Mouse (Mus musculus): ENCODE data around the gene Bmp7. TPM values are rescaled to one million over a fixed set of nuclear protein-coding genes. Genes with fewer than 3 reads are reported as not detected.

Bmp7 gene
- polyA plus RNA-seq, 1 experiment from 2014 or later: 1.1 TPM

DNA sequence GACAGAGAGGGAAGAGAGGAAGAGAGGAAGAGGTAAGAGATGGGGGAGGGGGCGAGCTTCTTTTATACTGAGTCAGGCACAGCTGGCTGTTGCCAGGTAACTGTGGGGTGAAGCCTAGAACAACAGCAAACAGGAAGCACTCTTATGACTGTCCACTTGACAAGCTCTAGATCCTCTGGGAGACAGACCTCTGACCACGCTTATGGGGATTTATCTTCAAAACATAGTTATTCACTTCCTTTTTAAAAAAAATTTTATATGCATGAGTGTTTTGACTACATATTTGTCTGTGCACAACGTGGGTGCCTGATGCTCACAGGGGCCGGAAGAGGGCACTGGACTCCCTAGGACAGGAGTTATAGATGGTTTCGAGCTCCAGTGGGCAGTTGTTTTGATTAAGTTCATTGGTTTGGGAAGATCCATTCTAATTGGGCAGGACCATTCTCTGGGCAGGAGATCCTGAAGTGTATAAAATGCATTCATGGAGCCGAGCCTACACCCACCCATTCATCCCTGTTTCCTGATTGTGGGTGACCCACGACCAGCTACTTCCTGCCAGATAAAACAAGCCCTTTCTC is 36.6 kb upstream of the Bmp7 start:
- WGBS: 19% methylated on average over 7 of the region's 7 CpGs

DNA sequence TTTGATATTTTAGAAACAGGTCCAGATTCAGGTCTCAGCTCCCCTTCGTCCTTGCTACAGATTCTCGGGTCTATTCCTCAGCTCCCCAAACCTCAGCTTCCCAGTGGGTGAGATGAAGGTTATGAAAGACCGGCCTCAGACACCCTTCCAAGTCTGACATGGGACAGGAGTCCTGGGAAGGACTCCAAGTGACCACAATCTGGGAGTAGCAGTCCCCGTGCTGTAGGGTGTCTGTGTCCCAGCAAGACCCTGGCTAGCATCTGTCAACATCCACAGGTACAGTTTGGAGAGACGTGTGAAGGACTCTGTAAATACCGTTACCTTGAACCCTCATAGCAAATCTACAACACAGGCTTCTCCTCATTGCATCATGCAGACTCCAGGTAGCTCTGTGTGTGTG is 35.0 kb upstream of the Bmp7 start:
- TF ChIP-seq EP300 (IDR thresholded peaks at IDR 0.05) (no peak), CTCF (IDR thresholded peaks at IDR 0.05) (no peak)
- WGBS: 70% methylated on average over 6 of the region's 6 CpGs

More for the DNA sequence above, 36.6 kb upstream of the Bmp7 start:
- H3K4me2 ChIP-seq (replicated peaks; ENCODE audit: low read depth, low read length): no peak overlapping the region
- H3K27ac ChIP-seq (ENCODE audit: low read length): no peak overlapping the region
- H3K9me3 ChIP-seq (ENCODE audit: low read length): no peaks in the 10 kb centered on the region
- no peaks in the 10 kb centered on the region for H3K4me1 ChIP-seq (ENCODE audit: insufficient read depth, low read depth, low read length)
- TF ChIP-seq EP300 (IDR thresholded peaks at IDR 0.05) (no peak), CTCF (IDR thresholded peaks at IDR 0.05) (no peak)
- no peak overlapping the region for H3K9ac ChIP-seq (replicated peaks; ENCODE audit: low read depth)
- no peak for DNase-seq (ENCODE audit: low spot score)
- H3K36me3 ChIP-seq (ENCODE audit: insufficient read depth, low read length): no peaks in the 10 kb centered on the region
- H3K27me3 ChIP-seq (replicated peaks; ENCODE audit: insufficient read depth, low read length): no peaks in the 10 kb centered on the region
- ATAC-seq: peak; percentile 33
- H3K4me3 ChIP-seq (ENCODE audit: low read depth, low read length): no peak overlapping the region

DNA sequence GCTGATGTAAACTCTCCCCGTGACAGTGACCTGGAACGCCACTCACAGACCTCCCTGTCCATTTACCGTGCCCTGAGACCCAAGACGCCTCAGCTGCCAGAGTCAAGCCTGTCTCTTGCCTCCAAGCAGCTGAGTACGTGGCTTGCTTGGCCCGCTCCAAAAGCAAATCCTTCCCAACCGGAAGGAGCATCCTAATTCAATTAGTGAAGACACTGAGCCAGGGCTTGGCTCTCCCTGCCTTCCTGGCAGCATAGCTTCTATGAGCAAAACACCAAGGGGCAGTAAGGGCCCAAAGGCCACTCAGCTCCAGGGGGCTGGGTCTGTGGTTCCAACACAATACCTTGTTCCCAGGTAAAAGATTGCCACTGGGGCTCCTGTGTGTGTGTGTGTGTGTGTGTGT is 34.6 kb upstream of the Bmp7 start:
- H3K36me3 ChIP-seq (ENCODE audit: insufficient read depth, low read length): no peaks in the 10 kb centered on the region
- H3K4me2 ChIP-seq (replicated peaks; ENCODE audit: low read depth, low read length): no peak overlapping the region
- no peak overlapping the region for H3K9ac ChIP-seq (replicated peaks; ENCODE audit: low read depth)
- ATAC-seq (no peak), DNase-seq (ENCODE audit: low spot score) (no peak)
- H3K9me3 ChIP-seq (ENCODE audit: low read length): no peaks in the 10 kb centered on the region
- no peaks in the 10 kb centered on the region for H3K27me3 ChIP-seq (replicated peaks; ENCODE audit: insufficient read depth, low read length)
- H3K4me3 ChIP-seq (ENCODE audit: low read depth, low read length): no peak overlapping the region
- no peaks in the 10 kb centered on the region for H3K4me1 ChIP-seq (ENCODE audit: insufficient read depth, low read depth, low read length)
- WGBS: 27% methylated on average over 7 of the region's 7 CpGs
- no peak overlapping the region for H3K27ac ChIP-seq (ENCODE audit: low read length)
- TF ChIP-seq CTCF (IDR thresholded peaks at IDR 0.05) (no peak), EP300 (IDR thresholded peaks at IDR 0.05) (no peak)

More for the DNA sequence above, 35.0 kb upstream of the Bmp7 start:
- Histone ChIP-seq H3K4me2 (replicated peaks; ENCODE audit: low read depth, low read length) (no peak overlapping the region), H3K27ac (ENCODE audit: low read length) (no peak overlapping the region), H3K4me3 (ENCODE audit: low read depth, low read length) (no peak overlapping the region), H3K9ac (replicated peaks; ENCODE audit: low read depth) (no peak overlapping the region), H3K4me1 (ENCODE audit: insufficient read depth, low read depth, low read length) (no peaks in the 10 kb centered on the region), H3K9me3 (ENCODE audit: low read length) (no peaks in the 10 kb centered on the region), H3K27me3 (replicated peaks; ENCODE audit: insufficient read depth, low read length) (no peaks in the 10 kb centered on the region), H3K36me3 (ENCODE audit: insufficient read depth, low read length) (no peaks in the 10 kb centered on the region)
- ATAC-seq: no peak
- no peak for DNase-seq (ENCODE audit: low spot score)

DNA sequence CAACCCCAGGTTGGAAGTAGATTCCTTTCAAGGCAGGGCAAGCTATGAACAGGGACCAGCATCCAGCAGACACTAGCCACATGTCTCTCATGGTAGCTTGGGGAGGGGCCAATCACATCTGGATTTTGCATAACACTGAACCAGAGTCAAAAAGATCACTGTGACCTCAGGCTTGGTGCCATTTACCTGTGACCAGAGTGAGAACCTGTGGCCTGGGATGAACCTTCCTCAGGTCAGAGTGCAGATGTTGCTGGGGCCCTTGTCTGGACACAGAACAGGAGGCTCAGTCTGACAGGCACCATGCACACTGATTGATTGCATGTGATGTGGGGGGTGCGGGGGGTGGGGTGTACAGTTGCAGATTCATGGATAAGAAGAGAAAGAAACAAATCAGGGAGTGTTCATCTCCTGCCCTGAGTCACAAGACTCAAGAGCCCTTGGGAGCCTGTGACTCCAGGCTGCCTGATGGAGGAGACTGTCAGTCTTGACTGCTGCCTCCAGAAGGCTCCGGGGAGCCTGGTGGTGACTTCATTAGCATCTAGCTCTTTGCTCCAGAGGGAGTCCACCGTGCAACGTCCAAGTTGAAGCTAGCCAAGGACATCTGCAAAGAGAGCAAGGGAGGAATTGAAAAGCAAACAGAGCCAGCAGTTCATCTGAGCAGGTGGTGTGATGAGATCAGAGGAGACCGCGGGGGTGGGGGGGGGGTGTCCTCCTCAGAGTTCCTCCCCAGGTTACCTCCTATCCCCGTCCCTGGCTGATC is 33.9 kb upstream of the Bmp7 start:
- 16% methylated on average over 7 of the region's 7 CpGs for WGBS
- Histone ChIP-seq H3K36me3 (ENCODE audit: insufficient read depth, low read length) (no peaks in the 10 kb centered on the region), H3K4me2 (replicated peaks; ENCODE audit: low read depth, low read length) (no peak overlapping the region), H3K9ac (replicated peaks; ENCODE audit: low read depth) (no peak overlapping the region), H3K9me3 (ENCODE audit: low read length) (no peaks in the 10 kb centered on the region), H3K27ac (ENCODE audit: low read length) (no peak overlapping the region), H3K27me3 (replicated peaks; ENCODE audit: insufficient read depth, low read length) (no peaks in the 10 kb centered on the region), H3K4me1 (ENCODE audit: insufficient read depth, low read depth, low read length) (no peaks in the 10 kb centered on the region), H3K4me3 (ENCODE audit: low read depth, low read length) (no peak overlapping the region)
- DNase-seq (ENCODE audit: low spot score) (no peak), ATAC-seq (no peak)
- TF ChIP-seq CTCF (IDR thresholded peaks at IDR 0.05) (no peak), EP300 (IDR thresholded peaks at IDR 0.05) (no peak)

DNA sequence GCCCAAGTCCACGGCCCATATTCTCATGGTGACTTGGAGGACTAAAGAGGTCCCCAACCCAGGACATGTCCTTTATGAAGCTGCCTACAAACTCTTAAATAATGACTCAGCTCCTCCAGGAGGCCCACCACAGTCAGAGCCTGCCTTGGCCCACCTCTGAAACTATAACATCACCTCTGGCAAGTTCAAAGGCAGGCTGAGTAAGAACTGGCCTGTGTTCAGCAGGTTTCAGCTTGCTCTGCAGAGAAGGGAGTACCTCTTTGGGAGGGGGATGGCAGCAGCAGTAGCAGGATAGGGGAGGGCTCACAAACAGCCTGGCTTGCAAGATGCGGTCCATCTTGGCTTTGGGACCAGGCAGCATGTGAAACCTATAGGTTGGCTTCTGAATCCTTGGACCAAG is 31.7 kb upstream of the Bmp7 start:
- Histone ChIP-seq H3K27ac (ENCODE audit: low read length) (no peak overlapping the region), H3K9ac (replicated peaks; ENCODE audit: low read depth) (no peak overlapping the region), H3K36me3 (ENCODE audit: insufficient read depth, low read length) (no peaks in the 10 kb centered on the region), H3K4me1 (ENCODE audit: insufficient read depth, low read depth, low read length) (no peaks in the 10 kb centered on the region), H3K9me3 (ENCODE audit: low read length) (no peaks in the 10 kb centered on the region), H3K4me3 (ENCODE audit: low read depth, low read length) (no peak overlapping the region), H3K27me3 (replicated peaks; ENCODE audit: insufficient read depth, low read length) (no peaks in the 10 kb centered on the region), H3K4me2 (replicated peaks; ENCODE audit: low read depth, low read length) (no peak overlapping the region)
- ATAC-seq (no peak), DNase-seq (ENCODE audit: low spot score) (no peak)
- 91% methylated on average over 2 of the region's 2 CpGs for WGBS
- TF ChIP-seq EP300 (IDR thresholded peaks at IDR 0.05) (no peak), CTCF (IDR thresholded peaks at IDR 0.05) (no peak)

DNA sequence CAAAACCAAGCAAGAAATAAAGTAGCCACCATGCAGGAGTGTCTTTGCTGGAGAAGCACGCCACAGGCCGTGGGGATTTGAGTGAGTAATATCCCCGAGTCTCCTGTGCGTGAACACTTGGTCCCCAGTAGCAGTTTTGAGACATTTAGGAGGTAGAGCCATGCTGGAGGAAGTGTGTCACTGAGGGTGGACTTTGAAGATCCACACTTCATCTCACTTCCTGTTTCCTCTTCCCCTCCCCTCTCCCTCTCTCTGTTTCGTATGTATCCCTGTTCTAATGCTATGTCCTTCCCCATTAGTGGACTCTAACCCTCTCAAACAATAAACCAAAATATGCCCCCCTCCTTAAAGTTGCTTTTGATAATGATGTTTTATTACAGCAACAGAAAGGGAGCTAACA is 26.4 kb upstream of the Bmp7 start:
- no peak overlapping the region for H3K9ac ChIP-seq (replicated peaks; ENCODE audit: low read depth)
- H3K36me3 ChIP-seq (ENCODE audit: insufficient read depth, low read length): no peaks in the 10 kb centered on the region
- H3K4me1 ChIP-seq (ENCODE audit: insufficient read depth, low read depth, low read length): no peaks in the 10 kb centered on the region
- no peaks in the 10 kb centered on the region for H3K27me3 ChIP-seq (replicated peaks; ENCODE audit: insufficient read depth, low read length)
- TF ChIP-seq EP300 (IDR thresholded peaks at IDR 0.05) (no peak), CTCF (IDR thresholded peaks at IDR 0.05) (no peak)
- 69% methylated on average over 5 of the region's 5 CpGs for WGBS
- no peak overlapping the region for H3K4me2 ChIP-seq (replicated peaks; ENCODE audit: low read depth, low read length)
- DNase-seq (ENCODE audit: low spot score) (no peak), ATAC-seq (no peak)
- H3K27ac ChIP-seq (ENCODE audit: low read length): no peak overlapping the region
- H3K9me3 ChIP-seq (ENCODE audit: low read length): no peaks in the 10 kb centered on the region
- H3K4me3 ChIP-seq (ENCODE audit: low read depth, low read length): no peak overlapping the region

All from lung, postnatal 0 days (tissue).